Mouse (Mus musculus): Measurements from ENCODE around the gene Slc30a9. TPM values are rescaled to one million over a fixed set of nuclear protein-coding genes. Genes with fewer than 3 reads are reported as not detected.

Gene Slc30a9
- total RNA-seq, 2 experiments from 2014 or later = 184 to 186 TPM

- no peak for DNase-seq (ENCODE audit: low spot score in 2 of 2)
- TF ChIP-seq CTCF (conservative IDR thresholded peaks at IDR 0.05) = no peak
- H3K4me3 ChIP-seq = no peak overlapping the region
- no peak overlapping the region for H3K27ac ChIP-seq
Observed at GRCm38 (mm10) chr5:67347060-67347459, 40.3 kb downstream of the Slc30a9 start.

- 0 out of 2 replicates have a peak, but pooled peaks have one; percentile 7 for TF ChIP-seq CTCF (conservative IDR thresholded peaks at IDR 0.05)
- Histone ChIP-seq H3K27ac (peak overlapping the region; percentile 37), H3K4me3 (no peak overlapping the region)
- DNase-seq (ENCODE audit: low spot score in 2 of 2) = peak; percentile 56 to 61
Observed at GRCm38 (mm10) chr5:67348949-67349348, 42.2 kb downstream of the Slc30a9 start.

GRCm38 (mm10) chr5:67362316-67362715 lies 55.6 kb downstream of the Slc30a9 start:
- no peak overlapping the region for H3K4me3 ChIP-seq
- H3K27ac ChIP-seq = no peak overlapping the region
- no peak for DNase-seq (ENCODE audit: low spot score in 2 of 2)
- no peak for TF ChIP-seq CTCF (conservative IDR thresholded peaks at IDR 0.05)

GRCm38 (mm10) chr5:67362931-67363330 lies 56.2 kb downstream of the Slc30a9 start:
- no peak for TF ChIP-seq CTCF (conservative IDR thresholded peaks at IDR 0.05)
- no peak for DNase-seq (ENCODE audit: low spot score in 2 of 2)
- H3K27ac ChIP-seq = no peak overlapping the region
- no peak overlapping the region for H3K4me3 ChIP-seq

GRCm38 (mm10) chr5:67377044-67377621 lies 70.4 kb downstream of the Slc30a9 start:
- H3K4me3 ChIP-seq = no peak overlapping the region
- DNase-seq (ENCODE audit: low spot score in 2 of 2) = no peak
- no peak for TF ChIP-seq CTCF (conservative IDR thresholded peaks at IDR 0.05)
- no peak overlapping the region for H3K27ac ChIP-seq

GRCm38 (mm10) chr5:67381690-67382089 lies 74.9 kb downstream of the Slc30a9 start:
- H3K4me3 ChIP-seq = no peak overlapping the region
- H3K27ac ChIP-seq = no peak overlapping the region
- TF ChIP-seq CTCF (conservative IDR thresholded peaks at IDR 0.05) = no peak
- no peak for DNase-seq (ENCODE audit: low spot score in 2 of 2)

GRCm38 (mm10) chr5:67382556-67382955 lies 75.8 kb downstream of the Slc30a9 start:
- Histone ChIP-seq H3K4me3 (no peak overlapping the region), H3K27ac (no peak overlapping the region)
- no peak for TF ChIP-seq CTCF (conservative IDR thresholded peaks at IDR 0.05)
- no peak for DNase-seq (ENCODE audit: low spot score in 2 of 2)

- TF ChIP-seq CTCF (conservative IDR thresholded peaks at IDR 0.05) = no peak
- H3K4me3 ChIP-seq = no peak overlapping the region
- DNase-seq (ENCODE audit: low spot score in 2 of 2) = peak in 1 of 2 experiments; percentile 23
- no peak overlapping the region for H3K27ac ChIP-seq
Observed at GRCm38 (mm10) chr5:67393951-67394350, 87.2 kb downstream of the Slc30a9 start.

- Histone ChIP-seq H3K4me3 (no peak overlapping the region), H3K27ac (no peak overlapping the region)
- TF ChIP-seq CTCF (conservative IDR thresholded peaks at IDR 0.05) = no peak
- no peak for DNase-seq (ENCODE audit: low spot score in 2 of 2)
Observed at GRCm38 (mm10) chr5:67395211-67395851, 88.6 kb downstream of the Slc30a9 start.

GRCm38 (mm10) chr5:67397186-67397585 lies 90.4 kb downstream of the Slc30a9 start:
- no peak for DNase-seq (ENCODE audit: low spot score in 2 of 2)
- TF ChIP-seq CTCF (conservative IDR thresholded peaks at IDR 0.05) = no peak

GRCm38 (mm10) chr5:67399876-67400607 lies 93.3 kb downstream of the Slc30a9 start:
- DNase-seq (ENCODE audit: low spot score in 2 of 2) = no peak
- H3K27ac ChIP-seq = no peak overlapping the region
- TF ChIP-seq CTCF (conservative IDR thresholded peaks at IDR 0.05) = no peak
- peak overlapping the region; percentile 20; the same call in 1 of the 2 replicates for H3K4me3 ChIP-seq

More at GRCm38 (mm10) chr5:67397186-67397585, 90.4 kb downstream of the Slc30a9 start:
- Histone ChIP-seq H3K27ac (no peak overlapping the region), H3K4me3 (no peak overlapping the region)

GRCm38 (mm10) chr5:67400608-67401480 lies 94.1 kb downstream of the Slc30a9 start:
- Histone ChIP-seq H3K4me3 (no peak overlapping the region; the same call in 1 of the 2 replicates), H3K27ac (no peak overlapping the region)
- TF ChIP-seq CTCF (conservative IDR thresholded peaks at IDR 0.05) = no peak
- no peak for DNase-seq (ENCODE audit: low spot score in 2 of 2)

Measured in layer of hippocampus, adult 2 months (tissue).